Mouse (Mus musculus) ES-Bruce4 (cell line): Measurements from ENCODE around the gene E2f1. TPM values are rescaled to one million over a fixed set of nuclear protein-coding genes. Genes with fewer than 3 reads are reported as not detected.

Experiments used
- H3K27ac ChIP-seq: 2 replicates; pipeline ENCODE4 v1.5.1; 2012; ENCODE audit warnings: low read length, inconsistent platforms; ENCODE audit not compliant: insufficient read depth
- H3K27me3 ChIP-seq: 2 replicates; pipeline ENCODE4 v1.6.1; 2012; ENCODE audit warnings: mild to moderate bottlenecking, low read length, inconsistent platforms; ENCODE audit not compliant: control insufficient read depth, poor library complexity, insufficient read depth, severe bottlenecking
- H3K36me3 ChIP-seq: 2 replicates; pipeline ENCODE4 v1.6.1; 2012; ENCODE audit warnings: inconsistent platforms, mild to moderate bottlenecking, low read length, moderate library complexity; ENCODE audit not compliant: control insufficient read depth, poor library complexity, insufficient read depth, severe bottlenecking
- H3K4me1 ChIP-seq: one replicate; pipeline ENCODE4 v1.8.1; 2011; ENCODE audit warnings: low read length; ENCODE audit not compliant: control insufficient read depth, insufficient read depth
- H3K4me3 ChIP-seq: 2 replicates; pipeline ENCODE4 v1.5.1; 2011; ENCODE audit warnings: low read depth, mild to moderate bottlenecking, low read length
- H3K9ac ChIP-seq: 2 replicates; pipeline ENCODE4 v1.6.1; 2012; ENCODE audit warnings: low read depth, mild to moderate bottlenecking, inconsistent platforms; ENCODE audit not compliant: poor library complexity, severe bottlenecking
- H3K9me3 ChIP-seq: replicated peaks from 2 replicates; pipeline ENCODE4 v1.6.1; 2012; ENCODE audit warnings: mild to moderate bottlenecking, low read length, inconsistent platforms; ENCODE audit not compliant: control insufficient read depth, poor library complexity, insufficient read depth, severe bottlenecking
- CTCF ChIP-seq: IDR thresholded peaks from one replicate; pipeline ENCODE4 v1.8.1; 2011; ENCODE audit warnings: low read depth, low read length
- EP300 ChIP-seq: IDR thresholded peaks from 2 replicates; pipeline ENCODE4 v1.6.1; 2011; ENCODE audit warnings: low read depth, low read length; ENCODE audit not compliant: insufficient read depth
- POLR2A ChIP-seq: IDR thresholded peaks from one replicate; pipeline ENCODE4 v1.8.1; 2011; ENCODE audit warnings: low read length; ENCODE audit not compliant: insufficient read depth
- polyA plus RNA-seq: library from polyadenylated mRNA; stranded (reverse); fragments of >200 nt; gene quantifications from 2 replicates; pipeline ENCODE4 v1.2.4, GENCODE M21; 2011; ENCODE audit warnings: low read depth; ENCODE audit not compliant: missing spikeins, insufficient read depth, insufficient read length

E2f1 gene
- 27.0 and 28.0 TPM in 2 replicates for polyA plus RNA-seq

DNA sequence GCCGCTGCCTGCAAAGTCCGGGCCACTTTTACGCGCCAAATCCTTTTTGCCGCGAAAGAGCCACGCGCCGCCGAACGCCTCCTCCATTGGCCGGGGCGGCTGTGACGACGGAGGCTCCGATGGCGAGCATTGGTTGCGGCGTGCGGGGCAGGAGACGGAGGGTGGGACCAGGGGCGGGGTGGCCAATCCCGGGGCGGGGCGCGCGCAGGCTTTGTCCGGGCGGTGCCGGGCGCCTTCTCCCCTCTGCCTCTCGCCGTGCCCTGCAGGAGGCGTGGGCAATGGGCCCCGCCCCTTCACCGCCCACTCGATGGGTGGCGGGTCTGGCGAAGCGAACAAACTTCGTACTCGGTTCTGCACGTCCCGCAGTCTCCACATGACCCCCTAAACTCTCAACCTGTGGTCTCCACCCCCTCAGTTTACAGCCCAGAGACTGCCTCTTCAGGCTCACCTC lies at the start of gene E2f1:
E2f1 (minus strand) TSS at position 57 of the 451 bp plus-strand sequence.
- peak; percentile 78 for TF ChIP-seq POLR2A
- no peak for TF ChIP-seq CTCF
- Histone ChIP-seq H3K4me1 (peaks cover 1% of the 10 kb centered on the region), H3K9ac (peak within 1 kb of the TSS; percentile 85)

DNA sequence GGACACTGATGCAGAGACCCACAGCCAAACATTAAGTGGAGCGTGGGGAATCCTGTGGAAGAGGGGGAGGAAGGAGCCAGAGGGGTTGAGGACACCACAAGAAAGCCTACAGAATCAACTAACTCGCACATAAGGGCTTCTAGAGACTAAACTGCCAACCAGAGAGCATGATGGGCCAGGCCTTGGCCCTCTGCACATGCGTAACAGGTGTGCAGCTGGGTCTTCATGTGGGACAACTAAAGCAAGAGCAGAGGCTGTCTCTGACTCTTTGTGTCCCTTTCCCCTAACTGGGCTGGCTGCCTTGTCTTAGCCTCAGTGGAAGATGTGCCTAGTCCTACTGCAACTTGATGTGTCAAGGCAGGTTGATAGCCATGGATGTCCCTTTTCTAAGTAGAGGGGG lies 47.4 kb upstream of the E2f1 start:
- Histone ChIP-seq H3K36me3 (no peaks in the 10 kb centered on the region), H3K27me3 (no peaks in the 10 kb centered on the region), H3K9me3 (no peaks in the 10 kb centered on the region), H3K27ac (no peak overlapping the region), H3K4me3 (no peak overlapping the region), H3K4me1 (no peaks in the 10 kb centered on the region), H3K9ac (no peak overlapping the region)
- TF ChIP-seq CTCF, result no peak
- TF ChIP-seq POLR2A, result no peak
- no peak for TF ChIP-seq EP300

More for the DNA sequence above, at the start of gene E2f1:
- Histone ChIP-seq H3K27me3 (no peaks in the 10 kb centered on the region), H3K36me3 (no peaks in the 10 kb centered on the region), H3K4me3 (peak within 1 kb of the TSS; percentile 99), H3K27ac (peak within 1 kb of the TSS; percentile 56), H3K9me3 (no peaks in the 10 kb centered on the region)

- no peaks in the 10 kb centered on the region for H3K9me3 ChIP-seq
- TF ChIP-seq CTCF, result no peak
- no peak for TF ChIP-seq POLR2A
- no peak for TF ChIP-seq EP300
- no peak overlapping the region for H3K9ac ChIP-seq
These were observed 46.0 kb upstream of the E2f1 start for GRCm38 (mm10) chr2:154615674-154616073.

DNA sequence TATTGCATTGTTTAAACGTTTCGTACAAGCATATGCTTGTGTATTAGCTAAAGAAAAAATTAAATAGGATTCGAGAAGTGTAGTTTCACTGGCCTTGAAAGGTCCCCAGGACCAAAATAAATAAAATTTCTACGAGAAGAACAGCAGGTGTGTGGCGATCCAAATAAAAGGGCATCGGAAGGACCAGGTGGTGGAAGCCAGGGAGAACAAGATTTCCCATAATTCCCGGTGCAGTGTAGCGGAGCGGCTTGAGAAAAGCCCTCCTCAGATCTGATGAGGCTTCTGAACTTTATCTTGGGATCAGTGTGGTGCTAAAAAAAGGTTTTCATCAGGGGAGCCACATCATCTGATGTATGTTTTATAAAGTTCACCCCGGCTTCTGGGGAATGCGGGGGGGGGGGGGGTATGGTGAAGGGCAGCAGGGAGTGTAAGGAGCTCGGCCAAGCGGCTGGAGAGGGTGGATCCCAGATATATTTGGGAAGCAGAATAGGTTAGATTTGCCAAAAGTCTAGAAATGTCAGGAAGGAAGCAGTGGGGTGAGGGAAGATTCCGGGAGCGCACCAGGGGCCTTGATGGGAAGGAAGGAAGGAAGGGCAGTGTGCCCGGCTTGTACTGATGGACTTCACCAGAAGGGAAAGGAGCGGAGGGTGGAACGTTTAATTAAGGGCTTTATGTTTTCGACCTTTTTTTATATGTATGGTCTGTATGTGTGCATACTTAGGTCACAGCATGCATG lies 45.3 kb upstream of the E2f1 start:
- Histone ChIP-seq H3K9ac (peak overlapping the region; percentile 90), H3K4me3 (peak overlapping the region; percentile 18; the same call in 1 of the 2 replicates), H3K27me3 (no peaks in the 10 kb centered on the region), H3K36me3 (no peaks in the 10 kb centered on the region), H3K9me3 (no peaks in the 10 kb centered on the region), H3K4me1 (no peaks in the 10 kb centered on the region), H3K27ac (no peak overlapping the region)
- TF ChIP-seq EP300 (no peak), POLR2A (no peak), CTCF (no peak)

More at GRCm38 (mm10) chr2:154615674-154616073, 46.0 kb upstream of the E2f1 start:
- Histone ChIP-seq H3K27ac (no peak overlapping the region), H3K36me3 (no peaks in the 10 kb centered on the region), H3K27me3 (no peaks in the 10 kb centered on the region), H3K4me3 (no peak overlapping the region), H3K4me1 (no peaks in the 10 kb centered on the region)

- no peaks in the 10 kb centered on the region for H3K9me3 ChIP-seq
- peak; percentile 52 for TF ChIP-seq CTCF
- TF ChIP-seq POLR2A, result peak; percentile 24
- TF ChIP-seq EP300, result no peak; the same call in 1 of the 2 replicates
- no peaks in the 10 kb centered on the region for H3K27me3 ChIP-seq
- no peaks in the 10 kb centered on the region for H3K4me1 ChIP-seq
- peak within 1 kb of the TSS; percentile 90 for H3K9ac ChIP-seq
- H3K36me3 ChIP-seq, result no peaks in the 10 kb centered on the region
- peak within 1 kb of the TSS; percentile 95 for H3K27ac ChIP-seq
- H3K4me3 ChIP-seq, result peak within 1 kb of the TSS; percentile 87
These were observed 43.7 kb upstream of the E2f1 start, which contains the start of the genes Zfp341 and 4930519P11Rik for GRCm38 (mm10) chr2:154613118-154614115. TSS of gene Zfp341 (plus strand) at chr2:154613297. TSS of gene 4930519P11Rik (minus strand) at chr2:154613437.
